Mouse (Mus musculus): Measurements from ENCODE around the gene Ktn1. TPM values are rescaled to one million over a fixed set of nuclear protein-coding genes. Genes with fewer than 3 reads are reported as not detected.

Gene Ktn1
- polyA plus RNA-seq, 1 experiment from 2014 or later, result 58.5 TPM

DNA sequence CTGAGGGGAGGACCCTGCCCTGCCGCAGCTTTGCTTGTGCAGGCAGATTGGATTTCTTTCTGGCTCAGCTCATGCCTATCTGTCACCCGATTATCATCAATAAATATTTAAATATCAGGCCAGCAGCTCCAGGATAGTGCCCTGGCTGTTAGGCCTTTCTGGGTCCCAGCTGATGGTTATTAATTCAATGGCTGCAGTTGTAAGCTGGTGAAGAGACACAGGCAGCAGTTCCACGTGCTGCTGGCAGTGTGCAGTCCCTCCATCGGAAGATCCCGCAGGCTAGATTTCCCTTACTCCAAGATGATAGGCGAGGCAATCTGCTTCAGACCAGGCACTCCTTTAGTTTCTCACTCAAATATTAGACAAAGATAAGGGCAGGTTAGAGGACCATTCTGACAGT is 116.9 kb downstream of the Ktn1 start:
- H3K4me2 ChIP-seq, result no peak overlapping the region
- ATAC-seq (ENCODE audit: extremely low read depth, insufficient number of reproducible peaks, low FRiP score, low TSS enrichment), result no peak
- 0 out of 2 replicates have a peak, but pooled peaks cover 4% of the 10 kb centered on the region for H3K9me3 ChIP-seq
- H3K36me3 ChIP-seq, result no peaks in the 10 kb centered on the region
- 71% methylated on average over 6 of the region's 6 CpGs for WGBS
- H3K4me3 ChIP-seq, result no peak overlapping the region
- H3K9ac ChIP-seq, result no peak overlapping the region
- no peaks in the 10 kb centered on the region for H3K27me3 ChIP-seq (replicated peaks)
- no peaks in the 10 kb centered on the region for H3K4me1 ChIP-seq
- no peak overlapping the region for H3K27ac ChIP-seq (replicated peaks)

DNA sequence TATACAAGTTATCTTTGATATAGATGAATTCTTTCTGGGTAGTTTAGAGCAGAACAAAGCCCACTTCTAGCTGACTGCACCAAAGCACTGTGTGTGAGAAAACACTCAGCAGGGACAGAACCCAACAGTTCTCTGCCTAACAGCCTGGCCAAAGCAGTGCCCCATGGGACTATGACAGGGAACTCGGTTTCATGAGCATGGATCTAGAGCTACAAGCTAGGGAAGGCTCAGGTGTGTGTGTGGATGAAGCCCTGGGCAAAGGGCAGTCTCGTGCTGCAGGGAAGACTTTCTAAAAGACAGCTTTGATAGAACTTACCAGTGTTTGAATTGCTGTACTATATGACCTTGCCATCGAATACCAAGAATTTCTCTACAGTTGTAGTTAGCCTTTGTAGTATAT is 117.5 kb downstream of the Ktn1 start:
- no peaks in the 10 kb centered on the region for H3K4me1 ChIP-seq
- no peak overlapping the region for H3K27ac ChIP-seq (replicated peaks)
- 0 out of 2 replicates have a peak, but pooled peaks cover 4% of the 10 kb centered on the region for H3K9me3 ChIP-seq
- H3K4me2 ChIP-seq, result no peak overlapping the region
- no peaks in the 10 kb centered on the region for H3K36me3 ChIP-seq
- no peaks in the 10 kb centered on the region for H3K27me3 ChIP-seq (replicated peaks)
- H3K4me3 ChIP-seq, result no peak overlapping the region
- no peak overlapping the region for H3K9ac ChIP-seq
- WGBS, result 70% methylated on average over 3 of the region's 3 CpGs
- ATAC-seq (ENCODE audit: extremely low read depth, insufficient number of reproducible peaks, low FRiP score, low TSS enrichment), result no peak

DNA sequence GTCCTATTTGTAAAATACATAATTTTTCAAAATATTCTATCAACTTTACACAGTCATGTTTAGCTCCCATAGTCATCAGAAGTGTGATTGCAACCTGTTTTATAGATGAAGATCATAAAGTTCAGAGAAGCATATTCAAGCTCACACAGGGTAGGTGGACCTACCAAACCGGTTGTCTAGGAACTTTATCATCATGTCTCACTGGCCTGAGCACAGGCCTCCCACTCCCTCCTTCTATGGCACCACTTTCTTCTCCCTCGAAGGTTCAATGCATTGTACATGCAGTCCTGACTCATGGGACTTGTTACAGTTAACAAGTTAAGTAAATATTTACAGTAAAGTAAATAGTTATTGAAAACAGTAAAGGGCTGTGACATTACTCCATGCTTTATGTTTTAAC is 118.1 kb downstream of the Ktn1 start:
- no peak for ATAC-seq (ENCODE audit: extremely low read depth, insufficient number of reproducible peaks, low FRiP score, low TSS enrichment)
- Histone ChIP-seq H3K9me3 (0 out of 2 replicates have a peak, but pooled peaks cover 4% of the 10 kb centered on the region), H3K27ac (replicated peaks) (no peak overlapping the region), H3K27me3 (replicated peaks) (no peaks in the 10 kb centered on the region), H3K9ac (no peak overlapping the region), H3K4me3 (no peak overlapping the region), H3K4me2 (no peak overlapping the region), H3K4me1 (no peaks in the 10 kb centered on the region), H3K36me3 (no peaks in the 10 kb centered on the region)
- WGBS, result 67% methylated on average over 2 of the region's 2 CpGs

DNA sequence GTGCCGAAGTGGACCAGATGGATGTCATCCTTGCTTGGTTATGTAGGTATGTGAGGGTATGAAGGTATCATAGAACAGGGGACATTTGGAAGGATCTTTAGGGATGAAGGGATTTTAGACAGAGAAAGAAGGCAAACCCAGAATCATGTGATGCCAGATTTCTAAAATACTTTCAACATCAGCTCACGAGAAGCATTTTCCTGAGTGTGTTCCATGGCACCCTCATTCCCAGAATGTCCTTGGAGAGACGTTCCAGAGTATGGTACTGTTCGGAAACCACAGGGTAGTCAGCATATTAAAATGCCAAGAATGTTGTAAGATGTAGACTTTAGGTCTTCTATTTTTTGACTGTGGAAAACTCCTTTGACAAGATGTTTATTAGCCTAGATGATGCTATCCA is 123.2 kb downstream of the Ktn1 start:
- H3K4me1 ChIP-seq, result no peaks in the 10 kb centered on the region
- H3K4me3 ChIP-seq, result no peak overlapping the region
- 0 out of 2 replicates have a peak, but pooled peaks cover 4% of the 10 kb centered on the region for H3K9me3 ChIP-seq
- no peak overlapping the region for H3K27ac ChIP-seq (replicated peaks)
- H3K4me2 ChIP-seq, result no peak overlapping the region
- no peaks in the 10 kb centered on the region for H3K27me3 ChIP-seq (replicated peaks)
- H3K36me3 ChIP-seq, result no peaks in the 10 kb centered on the region
- no peak overlapping the region for H3K9ac ChIP-seq
- no peak for ATAC-seq (ENCODE audit: extremely low read depth, insufficient number of reproducible peaks, low FRiP score, low TSS enrichment)
- WGBS, result 79% methylated on average over 4 of the region's 4 CpGs

GRCm38 (mm10) chr14:47775543-47775942 is 127.3 kb downstream of the Ktn1 start:
- 83% methylated on average over 3 of the region's 3 CpGs for WGBS
- H3K36me3 ChIP-seq, result no peaks in the 10 kb centered on the region
- H3K4me2 ChIP-seq, result no peak overlapping the region
- no peak overlapping the region for H3K4me3 ChIP-seq
- no peaks in the 10 kb centered on the region for H3K27me3 ChIP-seq (replicated peaks)
- H3K27ac ChIP-seq (replicated peaks), result no peak overlapping the region
- H3K9ac ChIP-seq, result no peak overlapping the region
- no peaks in the 10 kb centered on the region for H3K4me1 ChIP-seq
- no peaks in the 10 kb centered on the region for H3K9me3 ChIP-seq
- no peak for ATAC-seq (ENCODE audit: extremely low read depth, insufficient number of reproducible peaks, low FRiP score, low TSS enrichment)

DNA sequence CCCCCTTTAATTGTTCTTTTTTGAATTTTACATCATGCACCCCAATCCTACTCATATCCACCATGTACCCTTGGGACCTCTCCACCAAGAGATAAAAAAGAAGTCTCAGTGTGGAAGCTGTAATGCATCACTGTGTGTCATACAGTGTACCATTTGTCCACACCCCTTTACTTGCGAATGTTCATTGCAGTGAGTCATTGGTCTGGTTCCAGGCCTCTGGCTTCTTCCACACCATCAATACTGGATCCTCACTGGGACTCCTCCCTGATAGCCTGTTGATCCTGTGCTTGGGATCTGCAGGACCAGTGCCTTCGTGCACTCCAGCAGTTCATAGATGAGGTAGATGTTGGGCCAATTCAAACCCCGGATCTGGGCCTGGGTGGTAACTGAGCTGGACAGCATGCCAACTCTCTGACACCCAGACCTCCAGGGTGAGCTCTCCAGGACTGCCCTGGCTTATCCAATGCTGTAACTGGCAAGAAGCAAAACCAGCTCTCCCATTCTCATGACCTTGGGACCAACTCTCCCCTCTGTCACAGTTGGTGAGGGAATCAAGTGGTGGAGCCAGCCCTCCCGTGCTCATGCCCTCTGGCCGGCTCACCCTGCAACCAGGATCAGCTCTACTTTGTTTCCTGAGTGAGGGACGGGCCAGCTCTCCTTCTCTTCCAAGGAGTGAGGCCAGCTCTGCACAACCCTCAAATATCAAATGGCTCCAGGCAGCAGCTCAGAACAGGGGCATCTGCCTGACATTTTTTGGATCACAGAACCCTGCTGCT is 128.2 kb downstream of the Ktn1 start:
- Histone ChIP-seq H3K4me3 (no peak overlapping the region), H3K4me2 (no peak overlapping the region), H3K4me1 (no peaks in the 10 kb centered on the region), H3K9ac (no peak overlapping the region), H3K9me3 (no peaks in the 10 kb centered on the region), H3K36me3 (no peaks in the 10 kb centered on the region), H3K27ac (replicated peaks) (no peak overlapping the region), H3K27me3 (replicated peaks) (no peaks in the 10 kb centered on the region)
- ATAC-seq (ENCODE audit: extremely low read depth, insufficient number of reproducible peaks, low FRiP score, low TSS enrichment), result no peak
- WGBS, result 70% methylated on average over 6 of the region's 6 CpGs

- Histone ChIP-seq H3K36me3 (no peaks in the 10 kb centered on the region), H3K4me3 (no peak overlapping the region), H3K27me3 (replicated peaks) (no peaks in the 10 kb centered on the region), H3K9ac (no peak overlapping the region), H3K4me1 (no peaks in the 10 kb centered on the region), H3K4me2 (no peak overlapping the region), H3K27ac (replicated peaks) (no peak overlapping the region), H3K9me3 (0 out of 2 replicates have a peak, but pooled peaks cover 6% of the 10 kb centered on the region)
- WGBS, result 45% methylated on average over 4 of the region's 4 CpGs
- no peak for ATAC-seq (ENCODE audit: extremely low read depth, insufficient number of reproducible peaks, low FRiP score, low TSS enrichment)
Observed at GRCm38 (mm10) chr14:47786112-47786511, 137.9 kb downstream of the Ktn1 start.

Other genes starting within 250 kb of the Ktn1 start
- 31.0 and 33.4 TPM in 2 replicates for gene Dlgap5, start 230.0 kb upstream of the Ktn1 start, polyA plus RNA-seq (2015; fragmentation: Nextera tagmentation; extraction: Ambion mirVana)
- 15.1 and 16.0 TPM in 2 replicates for gene Fbxo34, start 198.0 kb upstream of the Ktn1 start, polyA plus RNA-seq (2015; fragmentation: Nextera tagmentation; extraction: Ambion mirVana)
- 9.1 and 11.0 TPM in 2 replicates for gene Atg14, start 77.8 kb upstream of the Ktn1 start, polyA plus RNA-seq (2015; fragmentation: Nextera tagmentation; extraction: Ambion mirVana)

All from heart, embryonic 13.5 days (tissue).